Mouse (Mus musculus) ZHBTc4 (cell line): ENCODE measurements around the gene Wdtc1.

Experiments
- DNase-seq: peaks from one replicate; pipeline ENCODE4 v3.0.0-alpha.2; 2011; ENCODE audit warnings: low read depth, low spot score

Gene Wdtc1

GRCm38 (mm10) chr4:133328129-133328528 is 25.2 kb downstream of the Wdtc1 start:
- no peak for DNase-seq

- DNase-seq, result no peak
These were observed 33.6 kb downstream of the Wdtc1 start for GRCm38 (mm10) chr4:133319667-133320066.

GRCm38 (mm10) chr4:133315991-133316390 is 37.3 kb downstream of the Wdtc1 start:
- no peak for DNase-seq

GRCm38 (mm10) chr4:133314896-133315295 is 38.4 kb downstream of the Wdtc1 start:
- DNase-seq, result no peak

- DNase-seq, result peak; percentile 87
These were observed 43.3 kb downstream of the Wdtc1 start for GRCm38 (mm10) chr4:133309948-133310347.

- peak; percentile 84 for DNase-seq
These were observed 46.0 kb downstream of the Wdtc1 start for GRCm38 (mm10) chr4:133307331-133307730.

GRCm38 (mm10) chr4:133305825-133306224 is 47.5 kb downstream of the Wdtc1 start:
- DNase-seq, result no peak

- no peak for DNase-seq
These were observed 48.5 kb downstream of the Wdtc1 start for GRCm38 (mm10) chr4:133304770-133305169.

- no peak for DNase-seq
These were observed 50.6 kb downstream of the Wdtc1 start for GRCm38 (mm10) chr4:133302668-133303067.

- DNase-seq, result peak; percentile 80
These were observed 51.5 kb downstream of the Wdtc1 start for GRCm38 (mm10) chr4:133301802-133302201.

GRCm38 (mm10) chr4:133300421-133300820 is 52.9 kb downstream of the Wdtc1 start:
- no peak for DNase-seq

GRCm38 (mm10) chr4:133299701-133300100 is 53.6 kb downstream of the Wdtc1 start:
- no peak for DNase-seq

GRCm38 (mm10) chr4:133298516-133299365 is 54.5 kb downstream of the Wdtc1 start:
- no peak for DNase-seq

GRCm38 (mm10) chr4:133297801-133298238 is 55.5 kb downstream of the Wdtc1 start:
- peak; percentile 75 for DNase-seq

GRCm38 (mm10) chr4:133297360-133297759 is 55.9 kb downstream of the Wdtc1 start:
- DNase-seq, result no peak

GRCm38 (mm10) chr4:133294084-133294483 is 59.2 kb downstream of the Wdtc1 start:
- DNase-seq, result no peak

GRCm38 (mm10) chr4:133292901-133293843 is 60.1 kb downstream of the Wdtc1 start:
- DNase-seq, result peak; percentile 78

- DNase-seq, result no peak
These were observed 60.9 kb downstream of the Wdtc1 start for GRCm38 (mm10) chr4:133292405-133292804.

GRCm38 (mm10) chr4:133291255-133291654 is 62.0 kb downstream of the Wdtc1 start:
- DNase-seq, result no peak

- peak; percentile 79 for DNase-seq
These were observed 66.7 kb downstream of the Wdtc1 start for GRCm38 (mm10) chr4:133286476-133287077.

- DNase-seq, result no peak
These were observed 67.3 kb downstream of the Wdtc1 start for GRCm38 (mm10) chr4:133285950-133286349.

GRCm38 (mm10) chr4:133285299-133285698 is 68.0 kb downstream of the Wdtc1 start:
- DNase-seq, result no peak
